Mouse (Mus musculus): ENCODE data around the gene Ddias. TPM values are rescaled to one million over a fixed set of nuclear protein-coding genes. Genes with fewer than 3 reads are reported as not detected.

Gene Ddias
- total and polyA plus RNA-seq, 2 experiments from 2014 or later = 2.4 to 3.7 TPM

GRCm38 (mm10) chr7:92884998-92885660 is 11.1 kb upstream of the Ddias start:
- ATAC-seq (ENCODE audit: low FRiP score) = no peak
- H3K9ac ChIP-seq (replicated peaks; ENCODE audit: low read length, poor library complexity, severe bottlenecking) = no peak overlapping the region

DNA sequence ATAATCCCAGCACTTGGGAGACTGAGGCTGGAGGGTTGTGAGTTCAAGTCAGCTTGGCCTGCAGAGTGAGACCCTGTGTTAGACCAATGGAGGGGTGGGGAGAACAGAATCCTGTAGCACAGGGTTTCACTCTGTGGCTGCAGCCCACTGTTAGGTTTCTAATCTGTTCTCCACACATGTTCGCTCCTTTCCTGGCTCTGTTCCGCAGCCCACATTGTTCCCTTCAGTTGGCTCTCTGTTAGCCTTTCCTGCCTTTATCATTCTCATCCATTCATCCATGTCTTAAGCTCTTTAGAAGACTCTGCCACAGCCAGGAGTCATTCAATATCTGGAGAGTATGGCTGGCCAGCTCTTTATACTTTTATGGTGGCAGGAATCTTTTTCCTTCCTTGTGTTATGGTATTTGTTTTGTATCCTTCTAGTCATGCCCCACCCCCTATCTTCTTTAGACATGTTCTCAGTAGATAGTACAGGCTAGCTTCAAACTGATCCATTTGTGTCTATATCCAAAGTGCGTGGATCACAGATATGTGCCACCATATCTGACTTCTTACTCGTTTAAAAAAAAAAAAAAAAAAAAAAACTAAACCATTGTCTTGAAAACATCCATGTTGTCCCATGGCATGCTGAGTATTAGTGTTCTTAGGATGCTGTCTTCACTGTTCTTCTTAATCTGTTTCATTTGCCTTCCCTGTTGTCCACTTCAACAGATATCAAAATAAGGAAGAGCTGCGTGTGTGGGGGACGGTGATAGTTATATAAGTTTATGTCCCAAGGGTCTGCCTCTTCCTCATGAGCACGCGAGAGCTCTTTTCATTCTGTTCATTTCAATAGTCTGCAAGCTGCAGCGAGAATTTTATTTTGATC is 10.0 kb upstream of the Ddias start:
- no peaks in the 10 kb centered on the region for H3K9me3 ChIP-seq (ENCODE audit: low read length)
- H3K27me3 ChIP-seq (ENCODE audit: insufficient read depth, low read length) = no peaks in the 10 kb centered on the region
- H3K9ac ChIP-seq (replicated peaks; ENCODE audit: low read length, poor library complexity, severe bottlenecking) = no peak overlapping the region
- no peak for TF ChIP-seq CTCF (IDR thresholded peaks at IDR 0.05)
- no peaks in the 10 kb centered on the region for H3K4me1 ChIP-seq (ENCODE audit: insufficient read depth, low read length)
- H3K4me2 ChIP-seq (ENCODE audit: low read depth, low read length, poor library complexity, severe bottlenecking) = no peak overlapping the region
- ATAC-seq (ENCODE audit: low FRiP score) = no peak
- no peak overlapping the region for H3K4me3 ChIP-seq (ENCODE audit: low read depth, low read length)
- 78% methylated on average over 9 of the region's 9 CpGs for WGBS
- no peaks in the 10 kb centered on the region; the same call in 1 of the 2 replicates for H3K36me3 ChIP-seq (ENCODE audit: insufficient read depth, low read length)
- no peak for DNase-seq (ENCODE audit: low spot score)
- H3K27ac ChIP-seq (ENCODE audit: low read depth, low read length) = no peak overlapping the region

More at GRCm38 (mm10) chr7:92884998-92885660, 11.1 kb upstream of the Ddias start:
- H3K27ac ChIP-seq (ENCODE audit: low read depth, low read length) = no peak overlapping the region
- no peak for TF ChIP-seq CTCF (IDR thresholded peaks at IDR 0.05)
- 88% methylated on average over 6 of the region's 6 CpGs for WGBS
- no peak overlapping the region for H3K4me3 ChIP-seq (ENCODE audit: low read depth, low read length)
- DNase-seq (ENCODE audit: low spot score) = no peak
- H3K27me3 ChIP-seq (ENCODE audit: insufficient read depth, low read length) = no peaks in the 10 kb centered on the region
- no peaks in the 10 kb centered on the region for H3K4me1 ChIP-seq (ENCODE audit: insufficient read depth, low read length)
- no peaks in the 10 kb centered on the region; the same call in 1 of the 2 replicates for H3K36me3 ChIP-seq (ENCODE audit: insufficient read depth, low read length)
- H3K4me2 ChIP-seq (ENCODE audit: low read depth, low read length, poor library complexity, severe bottlenecking) = no peak overlapping the region
- no peaks in the 10 kb centered on the region for H3K9me3 ChIP-seq (ENCODE audit: low read length)

DNA sequence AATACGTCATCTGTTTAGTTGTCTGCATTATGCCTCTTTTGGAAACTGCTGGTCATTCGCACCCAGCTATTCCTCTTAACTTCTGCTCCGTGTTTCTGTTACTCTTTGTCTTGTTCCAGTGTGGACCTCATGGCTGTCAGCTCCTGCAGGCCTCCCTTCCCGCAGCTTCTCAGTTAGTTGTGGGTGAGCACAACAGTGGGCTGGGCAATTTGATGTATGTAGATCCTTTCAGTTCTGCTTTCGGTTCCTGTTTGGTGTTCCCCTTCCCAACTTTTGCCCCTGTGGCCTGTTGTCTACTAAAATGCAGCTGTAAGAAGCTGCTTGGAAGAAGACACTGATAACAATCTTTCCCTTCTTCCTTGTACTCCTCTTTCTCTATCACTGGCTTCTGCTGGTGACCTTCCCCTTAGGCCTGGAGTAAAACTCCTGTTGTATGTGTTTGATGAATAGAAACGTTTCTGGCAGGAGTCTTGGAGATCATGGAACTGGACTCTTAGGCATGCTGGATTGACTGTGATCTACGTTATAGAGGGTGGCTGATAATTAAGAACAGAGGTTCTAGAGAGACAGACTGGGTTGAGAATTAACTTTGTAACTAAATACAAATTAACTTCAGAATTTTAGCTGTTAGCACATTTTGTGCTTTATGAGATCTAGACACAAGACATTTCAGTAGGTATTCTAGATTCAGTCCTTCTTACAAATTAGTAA is 4.7 kb upstream of the Ddias start:
- H3K9ac ChIP-seq (replicated peaks; ENCODE audit: low read length, poor library complexity, severe bottlenecking) = no peak overlapping the region

DNA sequence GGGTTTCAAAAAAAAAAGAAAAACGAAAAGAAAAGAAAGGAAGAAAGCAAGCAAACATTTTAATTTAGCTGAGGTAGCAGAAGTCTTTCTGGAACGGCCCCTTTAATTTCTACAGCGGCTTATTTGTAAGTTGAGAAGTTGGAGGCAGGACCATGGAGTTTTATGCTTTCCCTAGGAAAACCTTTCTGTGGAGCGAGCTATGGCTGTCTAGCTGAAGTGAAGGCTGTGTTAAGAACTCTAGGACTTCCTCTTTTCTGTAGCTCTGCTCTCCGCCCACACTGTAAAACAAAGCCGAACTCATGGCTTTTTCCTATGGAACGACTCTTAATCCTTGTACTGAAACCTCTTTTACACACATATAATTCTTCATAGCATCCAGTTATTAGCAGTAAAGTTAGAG is 2.5 kb upstream of the Ddias start:
- no peak overlapping the region for H3K9ac ChIP-seq (replicated peaks; ENCODE audit: low read length, poor library complexity, severe bottlenecking)
- no peaks in the 10 kb centered on the region for H3K36me3 ChIP-seq (ENCODE audit: insufficient read depth, low read length)
- 0 out of 2 replicates have a peak, but pooled peaks cover 4% of the 10 kb centered on the region for H3K4me1 ChIP-seq (ENCODE audit: insufficient read depth, low read length)
- no peaks in the 10 kb centered on the region for H3K9me3 ChIP-seq (ENCODE audit: low read length)
- no peak overlapping the region for H3K4me3 ChIP-seq (ENCODE audit: low read depth, low read length)
- ATAC-seq (ENCODE audit: low FRiP score) (no peak), DNase-seq (ENCODE audit: low spot score) (no peak)
- H3K27me3 ChIP-seq (ENCODE audit: insufficient read depth, low read length) = no peaks in the 10 kb centered on the region
- 46% methylated on average over 7 of the region's 7 CpGs for WGBS
- no peak overlapping the region for H3K27ac ChIP-seq (ENCODE audit: low read depth, low read length)
- no peak for TF ChIP-seq CTCF (IDR thresholded peaks at IDR 0.05)
- H3K4me2 ChIP-seq (ENCODE audit: low read depth, low read length, poor library complexity, severe bottlenecking) = peak overlapping the region; percentile 10; the same call in 1 of the 2 replicates

More for the DNA sequence above, 4.7 kb upstream of the Ddias start:
- Histone ChIP-seq H3K9me3 (ENCODE audit: low read length) (no peaks in the 10 kb centered on the region), H3K36me3 (ENCODE audit: insufficient read depth, low read length) (no peaks in the 10 kb centered on the region), H3K27ac (ENCODE audit: low read depth, low read length) (no peak overlapping the region), H3K4me3 (ENCODE audit: low read depth, low read length) (no peak overlapping the region), H3K4me2 (ENCODE audit: low read depth, low read length, poor library complexity, severe bottlenecking) (no peak overlapping the region), H3K27me3 (ENCODE audit: insufficient read depth, low read length) (no peaks in the 10 kb centered on the region), H3K4me1 (ENCODE audit: insufficient read depth, low read length) (0 out of 2 replicates have a peak, but pooled peaks cover under 1% of the 10 kb centered on the region)
- DNase-seq (ENCODE audit: low spot score) (no peak), ATAC-seq (ENCODE audit: low FRiP score) (no peak)
- TF ChIP-seq CTCF (IDR thresholded peaks at IDR 0.05) = no peak
- WGBS = 86% methylated on average over 7 of the region's 7 CpGs

- WGBS = 29% methylated on average over 3 of the region's 3 CpGs
- TF ChIP-seq CTCF (IDR thresholded peaks at IDR 0.05) = no peak
- Histone ChIP-seq H3K27ac (ENCODE audit: low read depth, low read length) (no peak overlapping the region), H3K4me2 (ENCODE audit: low read depth, low read length, poor library complexity, severe bottlenecking) (peak overlapping the region; percentile 80), H3K36me3 (ENCODE audit: insufficient read depth, low read length) (no peaks in the 10 kb centered on the region), H3K27me3 (ENCODE audit: insufficient read depth, low read length) (no peaks in the 10 kb centered on the region), H3K9me3 (ENCODE audit: low read length) (no peaks in the 10 kb centered on the region), H3K4me1 (ENCODE audit: insufficient read depth, low read length) (0 out of 2 replicates have a peak, but pooled peaks cover 4% of the 10 kb centered on the region), H3K4me3 (ENCODE audit: low read depth, low read length) (no peak overlapping the region), H3K9ac (replicated peaks; ENCODE audit: low read length, poor library complexity, severe bottlenecking) (no peak overlapping the region)
- DNase-seq (ENCODE audit: low spot score) = peak; percentile 74
- no peak for ATAC-seq (ENCODE audit: low FRiP score)
Measured at GRCm38 (mm10) chr7:92876066-92876465, 2.0 kb upstream of the Ddias start.
